Mouse (Mus musculus) brain, embryonic 18.5 days (tissue): ENCODE measurements around the gene 9230110F15Rik.
"Not testable (repeated sequence)": the region's sequence is repeated elsewhere in the genome, so short reads cannot be mapped to it uniquely, and the experiment has no call there.

ENCODE experiments used
- DNase-seq: peaks from one replicate; pipeline ENCODE4 v3.0.0-alpha.2; 2012; ENCODE audit warnings: low read depth, low spot score

Gene 9230110F15Rik

DNA sequence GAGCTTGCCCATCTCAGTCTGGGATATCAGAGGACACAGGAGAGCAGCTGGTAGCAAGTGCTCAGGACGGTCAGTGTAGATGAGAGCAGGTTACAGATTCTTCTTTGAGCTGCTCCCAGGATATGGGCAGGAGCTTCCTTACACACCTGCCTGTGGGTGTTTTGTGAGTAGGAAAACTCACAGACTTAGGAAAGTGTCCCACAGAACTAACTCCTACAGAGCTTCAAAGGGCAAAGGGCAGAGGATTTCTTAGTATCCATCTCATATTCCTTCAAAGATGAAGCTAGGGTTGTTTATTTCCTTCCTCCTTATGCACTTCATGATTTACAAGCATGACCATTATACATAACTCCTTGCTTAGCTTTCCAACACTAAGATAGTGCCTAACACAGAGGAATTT lies at the start of gene 9230110F15Rik:
Gene 9230110F15Rik (minus strand): TSS at position 101 of the 400 bp plus-strand sequence.
- no peak for DNase-seq

DNA sequence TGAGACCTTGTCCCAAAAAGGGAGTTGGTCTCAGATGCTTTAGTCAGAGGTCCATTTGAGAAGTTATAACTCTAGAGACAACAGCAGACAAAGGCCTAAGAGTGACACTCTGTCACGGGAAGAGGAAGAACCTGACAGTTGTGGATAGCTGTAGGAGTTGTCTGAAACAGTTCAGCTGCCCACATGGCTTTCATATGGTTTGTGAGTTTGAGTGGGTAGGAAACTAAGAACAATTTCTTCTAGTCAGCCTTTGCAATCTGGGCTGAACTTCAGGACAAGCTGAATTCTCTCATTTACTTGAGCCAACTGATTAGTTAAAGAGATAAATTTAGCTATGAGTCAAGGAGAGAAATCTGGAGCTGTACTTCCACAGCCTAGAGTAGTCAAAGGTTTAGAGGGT lies 49.2 kb upstream of the 9230110F15Rik start:
- not testable (repeated sequence) for DNase-seq

DNA sequence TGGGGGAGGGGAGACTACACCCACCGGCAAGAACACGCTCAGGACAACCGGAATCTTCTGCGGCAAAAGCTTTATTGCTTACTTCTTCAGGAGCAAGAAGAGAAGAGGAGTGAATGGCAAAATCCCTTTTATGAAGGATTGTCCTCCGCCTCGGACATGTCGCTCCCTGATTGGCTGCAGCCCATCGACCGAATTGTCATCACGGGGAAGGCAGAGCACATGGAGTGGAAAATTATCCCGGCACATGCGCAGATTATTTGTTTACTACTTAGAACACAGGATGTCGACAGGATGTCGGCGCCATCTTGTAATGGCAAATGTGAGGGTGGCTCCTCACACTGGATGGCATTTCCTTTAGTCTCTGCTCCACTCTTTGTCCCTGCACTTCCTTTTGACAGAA lies 26.1 kb downstream of the 9230110F15Rik start:
- not testable (repeated sequence) for DNase-seq

DNA sequence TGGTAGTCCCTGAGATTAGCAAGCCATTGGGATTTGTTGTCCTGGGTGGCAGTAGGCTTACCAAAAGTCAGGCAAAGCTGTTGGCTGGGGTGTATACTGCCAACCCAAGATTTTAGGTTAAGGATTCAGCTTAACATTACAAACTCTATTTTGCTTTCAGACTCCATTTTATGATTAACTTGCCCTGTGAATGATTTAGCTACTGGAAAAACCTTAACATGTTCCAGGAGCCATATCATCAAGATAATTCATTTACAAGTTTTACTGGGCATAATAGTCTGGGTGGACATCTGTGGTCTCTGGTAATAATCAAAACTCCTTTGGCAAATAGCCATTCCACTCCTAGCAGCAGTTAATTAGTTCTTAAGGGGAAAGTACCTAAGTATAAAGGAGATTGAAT lies 45.8 kb downstream of the 9230110F15Rik start:
- DNase-seq = no peak

DNA sequence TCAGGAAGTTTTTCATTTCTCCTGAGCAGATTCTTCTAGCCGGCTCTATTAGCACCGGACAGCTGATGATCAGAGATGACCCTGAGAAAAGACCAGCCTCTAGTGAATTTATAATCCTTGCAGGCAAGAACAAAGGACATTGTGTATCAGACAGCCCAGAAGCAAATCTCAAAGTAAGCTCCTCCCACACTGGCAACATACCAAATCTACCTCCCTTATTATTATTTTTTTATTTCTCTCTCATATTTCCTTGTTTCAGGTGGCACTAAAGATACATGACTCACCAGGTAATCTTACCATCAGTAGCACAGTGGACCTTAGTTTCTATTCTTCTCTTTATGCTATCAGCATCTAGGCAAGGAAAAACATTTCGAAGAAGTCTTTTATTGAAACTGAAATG lies 53.9 kb downstream of the 9230110F15Rik start, which contains the start of the genes Gm27235 and D730048I06Rik:
Gene Gm27235 (minus strand): TSS at position 101 of the 400 bp plus-strand sequence.
Gene D730048I06Rik (minus strand): TSS at position 112 of the 400 bp plus-strand sequence.
- no peak for DNase-seq
